Mouse (Mus musculus) embryonic fibroblast, embryonic 13.5 days (primary cell): ENCODE results near the gene Ccdc191.

ENCODE experiments used
- CTCF ChIP-seq: IDR thresholded peaks from 2 replicates; pipeline ENCODE4 v1.5.1; 2011; ENCODE audit warnings: mild to moderate bottlenecking, control low read depth, low read length, moderate library complexity, borderline replicate concordance; ENCODE audit not compliant: insufficient read depth
- POLR2A ChIP-seq: IDR thresholded peaks from 2 replicates; pipeline ENCODE4 v1.6.1; 2011; ENCODE audit warnings: low read depth, mild to moderate bottlenecking, control low read depth, low read length, moderate library complexity

GRCm38 (mm10) chr16:43922630-43923029 is 33.0 kb downstream of the Ccdc191 start:
- TF ChIP-seq CTCF (no peak), POLR2A (no peak)
